ENCODE assay signal across 13 mouse cellular contexts in the genomic region with DNA sequence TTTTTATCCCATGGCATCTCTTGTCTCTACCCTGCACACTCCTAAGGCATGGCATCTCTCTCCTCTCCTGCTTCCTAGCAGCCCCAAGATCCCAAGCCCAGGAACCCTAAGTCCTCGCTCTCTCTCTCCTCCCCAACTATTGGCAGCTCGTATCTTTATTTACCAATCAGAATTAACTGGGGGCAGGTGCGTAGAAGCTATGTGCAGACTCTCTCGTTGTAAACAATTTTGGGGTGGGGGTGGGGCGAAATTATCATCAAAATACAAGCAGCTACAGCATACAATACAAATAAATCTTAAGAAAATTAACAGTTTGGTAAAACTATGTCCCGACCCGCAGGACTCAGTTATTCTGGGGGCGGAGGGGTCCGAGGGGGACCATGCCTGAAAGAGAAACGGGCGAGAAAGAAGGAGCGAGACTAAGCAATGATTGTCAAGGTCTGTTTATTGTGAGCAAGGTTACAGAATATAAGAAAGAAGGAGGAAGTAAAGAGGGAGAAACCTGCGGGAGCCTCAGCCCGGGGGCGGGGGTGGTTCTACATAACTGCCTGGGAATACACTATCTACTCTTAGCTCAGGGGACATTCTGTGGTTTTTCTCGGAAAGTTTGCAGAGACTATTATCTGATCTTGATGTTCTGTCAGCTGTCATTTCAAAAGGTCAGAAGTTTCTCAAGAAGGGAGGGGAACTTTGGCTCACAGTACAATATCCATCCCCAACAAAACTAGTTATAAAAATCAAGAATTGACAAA. TPM values are rescaled to one million over a fixed set of nuclear protein-coding genes. Genes with fewer than 3 reads are reported as not detected.
DNase-seq lines count a peak whose midpoint lies in the region; ATAC-seq and TF ChIP-seq lines count a peak whose summit lies in the region.
"Had no signal": no experiment of that assay in that cellular context is flagged by ENCODE, and none has a peak within 500 bp of the region (broad histone marks: within the 10 kb centered on the region; RNA-seq: fewer than 3 reads in every experiment).

No protein-coding gene starts in this region.

- peak; percentile 88 for ATAC-seq in liver, embryonic 11.5 days (replicated peaks; ENCODE audit: low FRiP score)
- no peak for ATAC-seq in forebrain, postnatal 0 days
- ATAC-seq: forebrain, embryonic 14.5 days had no signal

- peaks cover 4% of the 10 kb centered on the region; the same call in 1 of the 2 replicates for H3K4me1 ChIP-seq in liver, embryonic 11.5 days (replicated peaks; ENCODE audit: control insufficient read depth, insufficient read depth, low read length)
- H3K4me1 ChIP-seq in forebrain, postnatal 0 days (ENCODE audit: insufficient read depth): no peaks in the 10 kb centered on the region
- H3K4me1 ChIP-seq: kidney, embryonic 15.5 days had no signal

- peak overlapping the region; percentile 49 for H3K4me2 ChIP-seq in liver, embryonic 11.5 days
- H3K4me2 ChIP-seq in forebrain, postnatal 0 days (ENCODE audit: low read depth): no peak overlapping the region
- H3K4me2 ChIP-seq: kidney, embryonic 15.5 days had no signal

- peak overlapping the region; percentile 67 for H3K27ac ChIP-seq in liver, embryonic 11.5 days (ENCODE audit: low read depth, low read length)
- no peak overlapping the region for H3K27ac ChIP-seq in forebrain, postnatal 0 days (ENCODE audit: low read depth, low read length)
- H3K27ac ChIP-seq: kidney, embryonic 15.5 days had no signal

- 54% methylated on average over 16 of the region's 16 CpGs for WGBS in liver, embryonic 11.5 days
- WGBS in forebrain, postnatal 0 days: 82% methylated on average over 16 of the region's 16 CpGs

- no peaks in the 10 kb centered on the region for H3K36me3 ChIP-seq in liver, embryonic 11.5 days (ENCODE audit: control insufficient read depth, insufficient read depth, low read length)
- H3K36me3 ChIP-seq in forebrain, postnatal 0 days (ENCODE audit: insufficient read depth): no peaks in the 10 kb centered on the region
- H3K36me3 ChIP-seq: kidney, embryonic 15.5 days had no signal

- DNase-seq in spleen, adult 12 weeks (ENCODE audit: low spot score): peak; percentile 12
- DNase-seq in spleen, postnatal 14 days (ENCODE audit: low spot score in 2 of 2): no peak
- DNase-seq in liver, embryonic 11.5 days (ENCODE audit: low spot score): peak; percentile 41
- DNase-seq in natural killer cell, adult 2 months (ENCODE audit: low spot score in 2 of 2): peak; percentile 10 to 47
- DNase-seq in yolk sac, embryonic 10.5 days (ENCODE audit: low spot score): peak; percentile 53
- no peak for DNase-seq in kidney, postnatal 4 days
- DNase-seq in kidney, adult 18-20 months: no peak
- DNase-seq in forebrain, postnatal 0 days: no peak

- H3K27me3 ChIP-seq in liver, embryonic 11.5 days (replicated peaks; ENCODE audit: control insufficient read depth, insufficient read depth, low read length): no peaks in the 10 kb centered on the region
- no peaks in the 10 kb centered on the region for H3K27me3 ChIP-seq in forebrain, postnatal 0 days (ENCODE audit: insufficient read depth, low read length)
- H3K27me3 ChIP-seq: kidney, embryonic 15.5 days had no signal

- TF ChIP-seq CTCF in forebrain, postnatal 0 days (IDR thresholded peaks at IDR 0.05; ENCODE audit: low read depth): no peak

- H3K9me3 ChIP-seq in liver, embryonic 11.5 days (ENCODE audit: control insufficient read depth, low read length): no peaks in the 10 kb centered on the region; the same call in 1 of the 2 replicates
- no peaks in the 10 kb centered on the region for H3K9me3 ChIP-seq in forebrain, postnatal 0 days (ENCODE audit: low read length)
- H3K9me3 ChIP-seq: kidney, embryonic 15.5 days had no signal

- H3K4me3 ChIP-seq in liver, embryonic 11.5 days (ENCODE audit: low read depth, low read length): peak overlapping the region; percentile 23; the same call in 1 of the 2 replicates
- no peak overlapping the region for H3K4me3 ChIP-seq in forebrain, postnatal 0 days (ENCODE audit: low read depth, low read length)
- H3K4me3 ChIP-seq: kidney, embryonic 15.5 days had no signal

- H3K9ac ChIP-seq in liver, embryonic 11.5 days (ENCODE audit: low read depth, low read length): no peak overlapping the region
- no peak overlapping the region for H3K9ac ChIP-seq in forebrain, postnatal 0 days
- H3K9ac ChIP-seq: kidney, embryonic 15.5 days had no signal

RNA-seq across cellular contexts. Expression of a gene that starts 16.0 kb away (rescaled TPM):
- not detected in 2 replicates for polyA plus RNA-seq in liver, embryonic 11.5 days (2014; fragmentation: Nextera tagmentation; extraction: Ambion mirVana)
- total RNA-seq in forebrain, postnatal 0 days (2014; rRNA removed): not detected in 2 replicates
- not detected in 2 replicates for polyA plus RNA-seq in forebrain, postnatal 0 days (2015; fragmentation: Nextera tagmentation; extraction: Ambion mirVana)
- total RNA-seq: adrenal gland, postnatal 36 days had no signal
- polyA plus RNA-seq: forebrain, embryonic 14.5 days; heart, embryonic 14.5 days; kidney, embryonic 15.5 days; limb, embryonic 11.5 days had no signal

RNA-seq across cellular contexts. Expression of a gene that starts 34.7 kb away (rescaled TPM):
- polyA plus RNA-seq in liver, embryonic 11.5 days (2014; fragmentation: Nextera tagmentation; extraction: Ambion mirVana): not detected in 2 replicates
- not detected in 2 replicates for total RNA-seq in forebrain, postnatal 0 days (2014; rRNA removed)
- polyA plus RNA-seq in forebrain, postnatal 0 days (2015; fragmentation: Nextera tagmentation; extraction: Ambion mirVana): not detected in 2 replicates
- total RNA-seq: adrenal gland, postnatal 36 days had no signal
- polyA plus RNA-seq: forebrain, embryonic 14.5 days; heart, embryonic 14.5 days; kidney, embryonic 15.5 days; limb, embryonic 11.5 days had no signal

RNA-seq across cellular contexts. Expression of a gene that starts 50.0 kb away (rescaled TPM):
- polyA plus RNA-seq in liver, embryonic 11.5 days (2014; fragmentation: Nextera tagmentation; extraction: Ambion mirVana): not detected in 2 replicates
- not detected in 2 replicates for total RNA-seq in forebrain, postnatal 0 days (2014; rRNA removed)
- polyA plus RNA-seq in forebrain, postnatal 0 days (2015; fragmentation: Nextera tagmentation; extraction: Ambion mirVana): 0.06 TPM in 1 of 2 replicates, not detected in the other
- total RNA-seq: adrenal gland, postnatal 36 days had no signal
- polyA plus RNA-seq: forebrain, embryonic 14.5 days; heart, embryonic 14.5 days; kidney, embryonic 15.5 days; limb, embryonic 11.5 days had no signal

Comparison
In these comparisons a context has a peak if more than half of its experiments do, and no peak if none do; other contexts are left out.
1. DNase-seq: peak in spleen, adult 12 weeks (single experiment), liver, embryonic 11.5 days (single experiment), natural killer cell, adult 2 months (2 of 2) and yolk sac, embryonic 10.5 days (single experiment); none in spleen, postnatal 14 days (0 of 2), kidney, postnatal 4 days (0 of 2), kidney, adult 18-20 months (single experiment) and forebrain, postnatal 0 days (single experiment).